ENCODE assay signal across 27 mouse cellular contexts in the genomic region with DNA sequence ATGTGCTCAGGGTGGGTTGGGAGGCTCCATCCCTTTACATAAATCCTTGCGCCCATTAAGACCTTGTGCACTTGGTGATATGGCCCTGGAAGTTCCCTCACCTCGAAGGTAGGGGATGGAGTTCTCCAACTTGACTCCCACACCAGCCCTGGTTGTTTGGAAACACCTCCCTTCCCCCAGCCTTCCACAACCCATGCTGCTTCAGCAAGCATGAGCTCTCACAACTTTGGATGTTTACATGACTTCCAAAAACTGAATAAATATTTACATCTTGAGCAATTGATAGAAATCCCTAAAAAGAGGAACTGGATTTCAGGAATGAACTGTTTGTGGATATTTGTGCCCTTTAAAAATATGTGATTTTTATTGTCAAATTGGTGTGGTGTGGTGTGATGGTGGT. TPM values are rescaled to one million over a fixed set of nuclear protein-coding genes. Genes with fewer than 3 reads are reported as not detected.
DNase-seq lines count a peak whose midpoint lies in the region; ATAC-seq lines count a peak whose summit lies in the region.
"Had no signal": no experiment of that assay in that cellular context is flagged by ENCODE, and none has a peak within 500 bp of the region (broad histone marks: within the 10 kb centered on the region; RNA-seq: fewer than 3 reads in every experiment).

No protein-coding gene starts in this region.

- H3K4me1 ChIP-seq in intestine, embryonic 15.5 days (replicated peaks): 0 out of 2 replicates have a peak, but pooled peaks cover 2% of the 10 kb centered on the region
- peaks cover 33% of the 10 kb centered on the region for H3K4me1 ChIP-seq in lung, embryonic 15.5 days
- H3K4me1 ChIP-seq: limb, embryonic 10.5 days; neural tube, embryonic 12.5 days had no signal

- no peak overlapping the region for H3K4me2 ChIP-seq in intestine, embryonic 15.5 days (replicated peaks)
- no peak overlapping the region for H3K4me2 ChIP-seq in lung, embryonic 15.5 days
- H3K4me2 ChIP-seq: embryonic facial prominence, embryonic 15.5 days; hindbrain, embryonic 14.5 days; neural tube, embryonic 12.5 days; stomach, embryonic 15.5 days had no signal

- H3K27me3 ChIP-seq in intestine, embryonic 15.5 days (replicated peaks): no peaks in the 10 kb centered on the region
- H3K27me3 ChIP-seq in lung, embryonic 15.5 days: no peaks in the 10 kb centered on the region
- H3K27me3 ChIP-seq: embryonic facial prominence, embryonic 15.5 days; neural tube, embryonic 12.5 days; stomach, embryonic 15.5 days had no signal

- peak; percentile 49 for DNase-seq in adipocyte (ENCODE audit: low spot score)
- peak; percentile 55 for DNase-seq in lung, postnatal 36 days
- DNase-seq in urinary bladder, adult 2 months (ENCODE audit: low spot score): no peak
- no peak for DNase-seq in ovary, postnatal 14 days (ENCODE audit: low spot score)
- DNase-seq in embryo, embryonic 10.5 days (ENCODE audit: low spot score): no peak
- no peak for DNase-seq in thymus, postnatal 0 days (ENCODE audit: low spot score)
- DNase-seq: adrenal gland, postnatal 14 days; cerebellum, adult 9-10 months; forebrain, postnatal 0 days; gastrocnemius, postnatal 25 days; heart, postnatal 4 days; layer of hippocampus, adult 9-11 months; liver; liver, postnatal 0 days; midbrain, embryonic 14.5 days; right cerebral cortex, adult 18-20 months; right cerebral cortex, postnatal 4 days; thymus, adult 2 months had no signal

- no peak for ATAC-seq in intestine, embryonic 15.5 days
- peak; percentile 59; the same call in 1 of the 2 replicates for ATAC-seq in lung, embryonic 15.5 days (ENCODE audit: borderline replicate concordance, extremely low read depth, low FRiP score, low TSS enrichment)
- ATAC-seq: forebrain, postnatal 0 days; inflammation-experienced regulatory T-cells, adult 6 months; liver, postnatal 0 days had no signal

- no peaks in the 10 kb centered on the region for H3K9me3 ChIP-seq in intestine, embryonic 15.5 days
- no peaks in the 10 kb centered on the region for H3K9me3 ChIP-seq in lung, embryonic 15.5 days
- H3K9me3 ChIP-seq: embryonic facial prominence, embryonic 15.5 days; limb, embryonic 10.5 days; neural tube, embryonic 12.5 days; stomach, embryonic 15.5 days had no signal

- no peaks in the 10 kb centered on the region for H3K36me3 ChIP-seq in intestine, embryonic 15.5 days
- H3K36me3 ChIP-seq in lung, embryonic 15.5 days: no peaks in the 10 kb centered on the region
- H3K36me3 ChIP-seq: embryonic facial prominence, embryonic 15.5 days; limb, embryonic 10.5 days; neural tube, embryonic 12.5 days; stomach, embryonic 15.5 days had no signal

- 0 out of 2 replicates have a peak overlapping the region, but pooled peaks have one; percentile 9 for H3K27ac ChIP-seq in intestine, embryonic 15.5 days
- peak overlapping the region; percentile 59 for H3K27ac ChIP-seq in lung, embryonic 15.5 days
- H3K27ac ChIP-seq: embryonic facial prominence, embryonic 15.5 days; heart, adult 2 months; hindbrain, embryonic 14.5 days; limb, embryonic 10.5 days; neural tube, embryonic 12.5 days; stomach, embryonic 15.5 days had no signal

- no peak overlapping the region for H3K9ac ChIP-seq in intestine, embryonic 15.5 days
- no peak overlapping the region for H3K9ac ChIP-seq in lung, embryonic 15.5 days
- H3K9ac ChIP-seq: embryonic facial prominence, embryonic 15.5 days; forebrain, postnatal 0 days; hindbrain, embryonic 14.5 days; liver, postnatal 0 days; neural tube, embryonic 12.5 days; stomach, embryonic 15.5 days had no signal

- no peak overlapping the region for H3K4me3 ChIP-seq in intestine, embryonic 15.5 days (replicated peaks)
- no peak overlapping the region for H3K4me3 ChIP-seq in lung, embryonic 15.5 days
- H3K4me3 ChIP-seq: embryonic facial prominence, embryonic 15.5 days; heart, adult 2 months; limb, embryonic 10.5 days; neural tube, embryonic 12.5 days; stomach, embryonic 15.5 days had no signal

- WGBS in intestine, embryonic 15.5 days: 70% methylated on average over 2 of the region's 2 CpGs
- WGBS in lung, embryonic 15.5 days: 45% methylated on average over 2 of the region's 2 CpGs

RNA-seq across cellular contexts. Expression of a gene that starts 50.7 kb away (rescaled TPM):
- polyA plus RNA-seq in intestine, embryonic 15.5 days (2015; fragmentation: Nextera tagmentation; extraction: Ambion mirVana): 317 and 323 TPM in 2 replicates
- 284 and 300 TPM in 2 replicates for polyA plus RNA-seq in lung, embryonic 15.5 days (2015; fragmentation: Nextera tagmentation; extraction: Ambion mirVana)
- 412 and 521 TPM in 2 replicates for polyA plus RNA-seq in urinary bladder, adult 2 months (2012; rRNA removed)
- 32.0 and 38.5 TPM in 2 replicates for polyA plus RNA-seq in thymus, postnatal 0 days (2015; fragmentation: Nextera tagmentation; extraction: Ambion mirVana)
- polyA plus RNA-seq: inflammation-experienced regulatory T-cells, adult 6 months had no signal

RNA-seq across cellular contexts. Expression of a gene that starts 51.8 kb away (rescaled TPM):
- polyA plus RNA-seq in intestine, embryonic 15.5 days (2015; fragmentation: Nextera tagmentation; extraction: Ambion mirVana): 274 and 282 TPM in 2 replicates
- 287 and 298 TPM in 2 replicates for polyA plus RNA-seq in lung, embryonic 15.5 days (2015; fragmentation: Nextera tagmentation; extraction: Ambion mirVana)
- 239 and 336 TPM in 2 replicates for polyA plus RNA-seq in urinary bladder, adult 2 months (2012; rRNA removed)
- polyA plus RNA-seq in thymus, postnatal 0 days (2015; fragmentation: Nextera tagmentation; extraction: Ambion mirVana): 21.6 and 24.7 TPM in 2 replicates
- polyA plus RNA-seq: inflammation-experienced regulatory T-cells, adult 6 months had no signal

Comparison
In these comparisons a context has a peak if more than half of its experiments do, and no peak if none do; other contexts are left out.
1. DNase-seq: peak in adipocyte (single experiment) and lung, postnatal 36 days (single experiment); none in urinary bladder, adult 2 months (single experiment), ovary, postnatal 14 days (single experiment), embryo, embryonic 10.5 days (single experiment) and thymus, postnatal 0 days (single experiment).